Mouse (Mus musculus) CD4-positive, CD25-positive, alpha-beta regulatory T cell, adult 4 months (primary cell): Measurements from ENCODE around the gene Alox5. TPM values are rescaled to one million over a fixed set of nuclear protein-coding genes. Genes with fewer than 3 reads are reported as not detected.
"Not testable (repeated sequence)": the region's sequence is repeated elsewhere in the genome, so short reads cannot be mapped to it uniquely, and the experiment has no call there.

ENCODE experiments used
- ATAC-seq: one replicate; pipeline ENCODE4 v1.8.0; 2017
- polyA plus RNA-seq, 2 experiments: library from polyadenylated mRNA; unstranded; fragments of 100-300 nt; shearing (Covaris generic); gene quantifications; one replicate each; pipeline ENCODE4 v1.2.1; 2017

Gene Alox5
- not detected for polyA plus RNA-seq

GRCm38 (mm10) chr6:116460544-116461283 is at the start of gene Alox5:
Gene Alox5, minus strand, starts transcription at chr6:116461178.
- ATAC-seq: no peak

GRCm38 (mm10) chr6:116506302-116507003 is 45.5 kb upstream of the Alox5 start, which contains the start of gene Olfr212:
Gene Olfr212, plus strand, starts transcription at chr6:116506516.
- not testable (repeated sequence) for ATAC-seq

- no peak for ATAC-seq
These were observed 35.0 kb upstream of the Alox5 start for GRCm38 (mm10) chr6:116495960-116496359.

GRCm38 (mm10) chr6:116493742-116494141 is 32.8 kb upstream of the Alox5 start:
- ATAC-seq: no peak

- ATAC-seq: no peak
These were observed 27.8 kb upstream of the Alox5 start, which contains the start of gene Olfr211 for GRCm38 (mm10) chr6:116488791-116489190. Gene Olfr211, plus strand, starts transcription at chr6:116489091.

DNA sequence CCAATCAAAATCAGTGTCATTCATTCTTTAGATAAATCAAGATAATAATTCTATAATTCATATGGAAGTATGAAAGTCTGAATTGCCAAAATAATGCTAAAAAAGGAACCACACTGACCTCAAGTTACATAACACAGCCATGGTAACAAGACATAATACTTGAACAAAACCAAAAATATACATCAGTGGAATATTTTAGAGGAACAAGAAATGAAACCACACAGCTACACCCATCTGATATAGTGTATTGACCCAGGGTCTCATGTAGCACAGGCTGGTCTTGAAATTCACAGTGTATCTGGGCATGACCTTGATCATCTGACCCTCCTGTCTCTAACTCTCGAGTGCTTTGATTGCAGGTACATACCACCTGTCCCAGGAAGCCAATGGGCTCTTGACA is 25.9 kb upstream of the Alox5 start:
- ATAC-seq: no peak

- no peak for ATAC-seq
These were observed 24.1 kb upstream of the Alox5 start for GRCm38 (mm10) chr6:116485081-116485480.

- no peak for ATAC-seq
These were observed 7.1 kb upstream of the Alox5 start for GRCm38 (mm10) chr6:116468081-116468480.

- ATAC-seq: no peak
These were observed 1.7 kb downstream of the Alox5 start for GRCm38 (mm10) chr6:116459232-116459631.

GRCm38 (mm10) chr6:116458728-116459127 is 2.2 kb downstream of the Alox5 start:
- no peak for ATAC-seq

DNA sequence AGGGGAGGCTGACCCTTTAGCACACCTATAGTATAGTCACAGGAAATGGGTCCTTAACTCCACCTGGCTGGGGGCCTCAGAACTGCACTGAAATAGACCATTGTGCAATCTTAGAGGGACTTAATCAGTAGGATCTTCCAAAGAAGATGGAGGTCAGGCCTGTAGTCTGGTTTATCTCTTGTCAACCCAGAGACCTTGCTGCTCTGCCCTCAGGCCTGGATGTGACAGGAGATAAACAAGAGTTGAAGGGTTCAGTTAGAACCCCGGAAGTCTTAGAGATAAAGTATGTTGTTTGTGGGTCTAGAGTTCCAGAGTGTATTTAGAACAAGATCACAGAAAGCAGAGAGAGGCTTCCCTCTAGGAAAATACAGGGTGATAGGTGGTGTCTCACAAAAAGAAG is 4.5 kb downstream of the Alox5 start:
- no peak for ATAC-seq

- ATAC-seq: no peak
These were observed 5.2 kb downstream of the Alox5 start for GRCm38 (mm10) chr6:116455781-116456180.

- no peak for ATAC-seq
These were observed 20.1 kb downstream of the Alox5 start for GRCm38 (mm10) chr6:116440849-116441248.

DNA sequence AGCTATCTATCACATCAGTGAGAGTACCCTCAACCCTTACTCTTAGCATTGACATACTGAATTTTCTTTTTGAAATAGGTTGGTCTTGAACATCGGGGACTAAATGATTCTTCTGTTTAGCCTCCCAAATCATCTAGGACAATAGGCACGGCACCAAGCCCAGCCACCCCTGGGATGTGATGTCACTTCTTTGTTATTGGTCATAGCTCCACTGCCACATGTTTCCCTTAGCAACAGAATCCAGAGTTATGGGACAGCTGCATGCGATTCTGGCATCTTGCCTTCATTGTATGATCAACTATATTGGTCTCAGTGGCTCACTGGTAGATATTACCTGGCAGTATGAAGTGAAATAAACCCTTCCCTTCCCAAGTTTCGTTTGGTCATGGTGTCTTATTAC is 20.5 kb downstream of the Alox5 start:
- no peak for ATAC-seq

- ATAC-seq: no peak
These were observed 21.4 kb downstream of the Alox5 start for GRCm38 (mm10) chr6:116439531-116439930.

DNA sequence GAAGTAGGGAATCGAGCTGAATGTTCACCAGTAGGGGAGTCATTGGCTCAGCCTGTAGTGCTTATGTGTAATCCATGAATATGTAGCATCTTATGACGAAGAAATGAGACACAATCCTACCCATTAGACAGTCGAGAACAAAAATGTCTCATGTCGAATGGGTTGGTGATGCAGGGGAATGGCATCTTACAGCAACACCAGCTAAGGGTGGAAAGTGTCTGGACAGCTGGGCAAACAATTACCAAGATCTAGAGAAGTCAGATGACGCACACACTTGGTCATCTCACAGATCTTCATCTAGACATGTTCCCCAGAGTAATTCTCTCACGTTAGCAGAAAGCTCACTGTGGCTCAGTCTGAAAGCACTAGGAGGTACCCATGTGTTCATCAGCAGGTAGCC is 22.1 kb downstream of the Alox5 start:
- ATAC-seq: no peak

DNA sequence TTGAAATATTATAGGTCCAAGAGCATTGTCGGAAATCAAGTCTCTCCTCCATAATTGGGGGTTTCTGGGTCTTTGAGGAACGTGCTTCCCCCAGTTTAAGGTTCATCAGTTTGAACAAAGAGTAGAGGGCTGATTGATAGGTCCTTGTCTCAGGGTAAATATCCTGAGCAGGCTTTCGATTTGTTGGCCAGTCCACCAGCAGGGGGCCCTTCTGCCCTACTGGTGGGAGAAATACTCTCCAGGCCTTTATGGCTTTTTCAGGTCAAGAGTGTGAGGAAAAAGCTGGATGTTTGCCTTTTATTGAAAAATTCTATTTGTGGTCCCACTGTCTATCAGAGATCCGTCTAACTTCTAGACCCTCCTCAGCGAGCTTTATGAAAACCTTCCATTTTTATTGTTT is 32.7 kb downstream of the Alox5 start:
- no peak for ATAC-seq

DNA sequence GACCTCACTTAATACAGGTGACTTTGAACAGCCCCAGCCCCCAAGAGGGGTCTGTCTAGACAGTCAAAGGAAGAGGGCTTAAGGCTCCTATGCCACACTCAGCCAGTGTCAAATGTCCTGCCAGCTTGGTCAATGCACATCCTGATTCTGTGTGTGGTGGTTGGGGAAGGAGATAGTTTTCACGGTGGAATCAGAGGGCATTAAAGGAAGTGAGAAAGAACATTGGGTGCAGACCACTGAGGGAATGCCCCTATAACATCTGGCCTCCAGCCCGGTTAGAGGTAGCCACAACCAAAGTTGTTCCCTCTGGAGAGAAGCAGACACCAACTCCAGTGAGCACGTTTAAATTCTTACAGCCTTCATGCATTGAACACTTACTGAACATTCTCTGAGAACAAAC is 33.4 kb downstream of the Alox5 start:
- ATAC-seq: no peak

DNA sequence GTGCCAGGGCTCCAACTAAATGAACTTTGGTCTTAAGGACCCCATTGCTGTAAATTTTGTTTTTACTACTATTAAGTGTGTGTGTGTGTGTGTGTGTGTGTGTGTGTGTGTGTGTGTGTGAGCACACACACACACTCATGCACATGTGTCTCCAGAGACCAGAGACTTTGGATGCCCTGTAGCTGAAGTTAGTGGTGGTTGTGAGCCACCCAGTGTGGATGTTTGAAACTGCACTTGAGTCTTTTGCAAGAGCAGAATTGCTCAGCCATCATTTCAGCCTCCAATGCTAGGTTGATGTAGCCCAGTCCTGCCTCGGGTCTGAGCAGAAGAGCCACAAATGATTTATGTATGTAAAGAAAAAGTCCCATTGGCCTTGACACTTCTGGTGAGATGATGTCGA is 37.3 kb downstream of the Alox5 start:
- ATAC-seq: no peak

DNA sequence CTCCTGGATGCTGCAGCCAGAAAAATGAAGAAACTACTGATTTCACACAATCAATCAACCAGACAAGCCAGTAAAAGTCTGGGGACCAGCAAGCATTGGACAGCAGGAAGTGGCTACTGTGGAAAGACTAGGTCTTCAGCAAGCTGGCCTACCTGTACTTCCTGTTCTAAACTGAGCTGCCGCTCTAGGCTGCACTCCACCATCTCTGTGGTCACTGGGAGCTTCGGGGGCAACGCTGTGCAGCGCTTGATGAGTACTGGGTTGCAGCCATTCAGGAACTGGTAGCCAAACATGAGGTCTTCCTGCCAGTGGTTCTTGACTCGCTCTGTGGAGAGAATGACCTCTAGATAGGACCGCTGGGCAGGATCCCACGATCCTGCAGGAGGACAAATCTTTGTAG is 38.0 kb downstream of the Alox5 start:
- ATAC-seq: no peak

GRCm38 (mm10) chr6:116420271-116420670 is 40.7 kb downstream of the Alox5 start:
- no peak for ATAC-seq

- ATAC-seq: no peak
These were observed 41.3 kb downstream of the Alox5 start for GRCm38 (mm10) chr6:116419699-116420098.

DNA sequence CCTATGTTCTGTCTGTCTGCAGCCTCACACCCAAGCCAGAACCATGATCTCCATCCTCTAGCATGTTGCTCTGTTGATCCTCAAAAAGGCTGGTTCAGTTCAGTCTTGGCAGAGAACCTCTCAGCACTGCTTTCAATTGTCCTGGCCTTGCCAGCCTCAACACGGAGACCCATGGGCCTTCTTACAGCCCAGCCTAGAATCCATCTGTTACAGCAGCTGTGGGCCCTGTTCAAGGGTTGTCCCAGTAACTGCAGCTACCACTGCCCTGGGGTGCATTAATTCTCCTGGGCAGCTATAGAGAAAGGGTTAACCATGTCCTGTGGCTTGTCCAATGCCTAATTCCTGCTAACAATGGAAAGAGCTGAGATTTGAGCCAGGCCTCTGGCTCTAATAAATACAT is 42.5 kb downstream of the Alox5 start:
- no peak for ATAC-seq
